Mouse (Mus musculus) frontal cortex, postnatal 10 days (tissue): ENCODE data around the gene Olfr935.

ENCODE experiments used
- DNase-seq, 2 experiments: peaks; one replicate each; pipeline ENCODE4 v3.0.0; 2022; ENCODE audit warnings: low spot score in 2 of 2, mixed read lengths in 1 of 2

Gene Olfr935

DNA sequence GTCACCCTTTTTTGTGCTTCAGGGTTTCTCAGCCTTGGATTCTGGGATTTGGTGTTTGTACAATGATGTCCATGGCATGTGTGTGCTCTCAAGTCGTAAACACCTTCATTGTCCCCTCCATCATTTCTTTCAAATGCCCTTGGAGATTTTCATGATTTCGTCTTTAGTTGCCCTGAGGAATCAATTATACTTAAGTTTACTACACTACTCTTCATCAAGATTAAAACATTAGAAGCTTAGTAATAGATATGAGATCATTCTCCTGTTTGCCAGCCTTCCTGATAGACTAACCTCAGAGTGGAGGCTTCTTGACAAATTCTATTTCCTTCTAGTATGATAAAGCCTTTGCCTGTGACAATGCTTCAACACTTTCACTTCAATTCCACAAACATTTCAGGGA, at the start of gene Olfr935:
Gene Olfr935 (minus strand): TSS at position 101 of the 400 bp plus-strand sequence.
- DNase-seq, result no peak

DNA sequence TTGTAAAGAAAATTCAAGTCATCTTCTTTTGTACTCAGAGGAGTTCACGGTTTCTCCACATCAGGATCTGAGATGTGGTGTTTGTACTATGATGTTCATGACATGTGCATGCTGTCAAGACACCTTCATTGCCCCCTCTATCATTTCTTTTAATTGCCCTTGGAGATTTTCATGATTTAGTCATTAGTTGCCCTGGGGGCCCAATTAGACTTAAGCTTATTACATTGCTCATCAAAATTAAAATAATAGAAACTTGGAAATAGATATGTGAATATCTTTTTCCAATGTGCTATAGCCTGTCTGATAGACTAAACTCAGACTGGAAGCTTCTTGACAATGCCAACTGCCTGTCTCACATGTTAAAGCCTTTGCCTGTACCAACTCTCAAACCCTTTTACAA, 23.8 kb upstream of the Olfr935 start, which contains the start of gene Olfr146:
Gene Olfr146 (minus strand): TSS at position 101 of the 400 bp plus-strand sequence.
- no peak for DNase-seq

DNA sequence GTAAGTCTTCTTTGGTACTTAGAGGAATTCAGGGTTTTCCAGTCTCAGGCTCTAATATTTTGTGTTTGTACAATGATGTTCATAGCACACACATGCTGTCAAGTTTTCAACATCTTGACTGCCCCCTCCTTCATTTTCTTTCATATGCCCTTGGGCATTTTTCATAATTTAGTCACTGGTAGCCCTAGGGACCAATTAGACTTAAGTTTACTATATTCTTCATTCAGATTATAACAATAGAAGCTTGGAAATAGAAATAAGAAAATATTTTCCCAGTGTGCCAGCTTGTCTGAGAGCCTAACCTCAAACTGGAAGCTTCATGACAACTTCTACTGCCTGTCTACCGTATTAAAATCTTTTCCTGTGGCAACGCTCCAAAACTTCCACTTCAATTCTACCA, 11.3 kb downstream of the Olfr935 start, which contains the start of gene Olfr934:
Gene Olfr934 (minus strand): TSS at position 101 of the 400 bp plus-strand sequence.
- no peak for DNase-seq

DNA sequence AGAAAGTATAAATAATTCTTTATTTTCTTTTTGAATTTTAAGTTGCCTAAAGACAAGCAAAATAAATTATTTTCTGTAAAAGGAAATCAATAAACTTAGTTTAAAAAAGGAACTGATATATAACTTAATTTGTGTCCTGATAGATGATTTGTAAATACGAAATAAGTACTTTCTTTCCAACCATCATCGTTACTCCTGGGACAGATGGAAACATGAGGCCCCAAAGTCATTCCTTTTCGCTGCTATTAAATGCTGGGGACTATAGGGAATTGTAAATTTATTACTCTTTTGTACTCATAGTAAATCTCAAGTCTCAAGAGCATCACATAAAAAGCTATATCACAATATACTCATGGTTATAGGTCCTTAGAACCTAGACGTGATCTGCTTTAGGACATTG, 27.5 kb downstream of the Olfr935 start, which contains the start of gene Olfr933:
Gene Olfr933 (plus strand): TSS at position 301 of the 400 bp plus-strand sequence.
- no peak for DNase-seq

DNA sequence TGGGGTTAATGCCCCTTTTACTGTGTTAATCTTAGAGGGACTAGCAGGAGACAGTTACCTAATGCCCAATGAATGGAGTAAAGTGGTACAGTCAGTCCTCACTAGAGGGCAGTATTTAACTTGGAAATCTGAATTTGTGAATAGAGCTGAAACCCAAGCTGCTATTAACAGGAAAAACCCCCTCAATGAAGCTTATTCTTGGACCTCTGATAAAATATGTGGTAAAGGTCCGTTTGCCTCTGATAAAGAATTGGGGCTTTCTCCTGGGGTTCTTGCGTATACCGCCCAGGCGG, 45.4 kb downstream of the Olfr935 start:
- no peak for DNase-seq

DNA sequence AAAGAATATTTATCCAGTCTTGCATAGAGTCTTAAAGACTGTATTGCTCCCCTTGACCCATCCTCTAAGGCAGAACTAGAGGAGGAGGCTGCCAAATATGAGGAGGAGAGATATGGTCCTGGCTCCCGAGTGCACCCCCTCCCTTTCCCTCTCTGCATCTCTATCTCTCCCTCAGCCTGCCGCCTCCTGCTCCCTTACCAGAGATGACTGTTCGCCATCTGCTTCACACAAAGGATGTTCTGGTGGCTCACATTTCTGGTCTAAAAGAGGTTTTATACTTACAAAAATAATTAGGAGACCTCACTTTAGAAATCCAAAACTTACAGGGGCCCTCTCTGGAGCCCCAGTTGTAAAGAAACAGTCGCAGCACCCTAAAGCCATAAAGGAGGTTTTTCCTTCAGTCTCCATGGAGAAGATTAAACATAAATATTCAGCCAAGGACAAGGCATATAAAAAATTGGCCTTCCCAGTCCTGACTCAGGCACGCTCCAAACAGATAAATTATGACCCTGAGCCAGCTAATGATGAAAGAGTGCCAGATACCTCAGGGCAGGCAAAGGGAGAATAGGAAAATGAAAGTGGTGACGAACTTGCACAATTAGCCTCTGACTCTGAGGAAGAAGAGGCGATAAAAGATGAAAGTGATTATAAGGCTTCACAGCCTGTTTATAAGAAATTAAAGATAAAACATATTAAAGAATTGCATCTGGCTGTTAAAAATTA, 45.9 kb downstream of the Olfr935 start:
- no peak for DNase-seq
